Mouse (Mus musculus): ENCODE data around the gene Catsperb. TPM values are rescaled to one million over a fixed set of nuclear protein-coding genes. Genes with fewer than 3 reads are reported as not detected.

Gene Catsperb
- total and polyA plus RNA-seq, 3 experiments = not detected

- Histone ChIP-seq H3K36me3 (ENCODE audit: control insufficient read depth in 1 of 2, insufficient read depth in 2 of 2, low read length in 2 of 2) (no peaks in the 10 kb centered on the region), H3K27ac (ENCODE audit: control insufficient read depth, low read depth, low read length) (no peak overlapping the region), H3K9me3 (replicated peaks; ENCODE audit: insufficient read depth, low read length) (no peaks in the 10 kb centered on the region), H3K27me3 (ENCODE audit: control insufficient read depth in 1 of 2, insufficient read depth in 2 of 2, low read length in 2 of 2) (no peaks in the 10 kb centered on the region), H3K4me3 (ENCODE audit: control insufficient read depth in 1 of 2, insufficient read depth in 1 of 2, low read depth in 2 of 2, low read length in 2 of 2) (no peak overlapping the region), H3K79me2 (ENCODE audit: control insufficient read depth, insufficient read depth, low read length, poor library complexity) (no peaks in the 10 kb centered on the region), H3K9ac (ENCODE audit: control insufficient read depth, low read depth, low read length, poor library complexity, severe bottlenecking) (no peak overlapping the region), H3K4me1 (ENCODE audit: control insufficient read depth in 1 of 2, insufficient read depth in 2 of 2, low read length in 2 of 2) (no peaks in the 10 kb centered on the region)
- TF ChIP-seq RAD21 (IDR thresholded peaks at IDR 0.05; ENCODE audit: low read depth, low read length) (no peak), JUND (IDR thresholded peaks at IDR 0.05; ENCODE audit: low read depth, low read length) (no peak), TCF12 (IDR thresholded peaks at IDR 0.05; ENCODE audit: low read depth, low read length) (no peak), MAFK (IDR thresholded peaks at IDR 0.05; ENCODE audit: borderline replicate concordance, low read depth, low read length) (no peak), MYC (IDR thresholded peaks at IDR 0.05; ENCODE audit: low read depth, low read length) (no peak), MXI1 (IDR thresholded peaks at IDR 0.05; ENCODE audit: low read depth, low read length) (no peak), MEF2A (IDR thresholded peaks at IDR 0.05; ENCODE audit: extremely low read depth, insufficient replicate concordance, low read depth, low read length, poor library complexity, severe bottlenecking) (no peak)
- no peak for DNase-seq (ENCODE audit: low read depth, low spot score)
Measured at GRCm38 (mm10) chr12:101633137-101633536, 228.7 kb downstream of the Catsperb start.

DNA sequence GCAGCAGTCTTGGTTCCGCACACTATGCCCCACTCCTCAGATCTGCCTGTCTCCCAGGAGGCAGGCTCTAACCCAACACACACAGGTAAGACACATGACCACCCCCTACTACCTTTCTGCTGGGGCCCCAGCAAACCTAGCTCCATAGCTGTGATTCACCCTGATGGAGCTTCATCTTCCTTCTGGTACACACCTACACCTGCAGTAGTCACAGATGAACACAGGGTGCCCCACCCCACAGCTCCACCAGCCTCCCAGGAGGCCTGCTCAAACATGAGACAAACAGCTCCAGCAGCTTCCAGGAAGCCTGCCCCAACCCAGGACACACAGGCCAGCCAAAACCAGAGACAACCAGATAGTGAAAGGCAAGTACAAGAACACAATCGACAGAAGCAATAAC is 263.0 kb downstream of the Catsperb start:
- no peak overlapping the region for H3K4me3 ChIP-seq (ENCODE audit: control insufficient read depth in 1 of 2, insufficient read depth in 1 of 2, low read depth in 2 of 2, low read length in 2 of 2)
- no peak for TF ChIP-seq BHLHE40 (IDR thresholded peaks at IDR 0.05; ENCODE audit: borderline replicate concordance, low read depth, low read length)
- no peak overlapping the region for H3K27ac ChIP-seq (ENCODE audit: control insufficient read depth, low read depth, low read length)
- no peaks in the 10 kb centered on the region for H3K4me1 ChIP-seq (ENCODE audit: control insufficient read depth in 1 of 2, insufficient read depth in 2 of 2, low read length in 2 of 2)
- DNase-seq (ENCODE audit: low read depth, low spot score) = no peak
- H3K36me3 ChIP-seq (ENCODE audit: control insufficient read depth in 1 of 2, insufficient read depth in 2 of 2, low read length in 2 of 2) = no peaks in the 10 kb centered on the region
- no peaks in the 10 kb centered on the region for H3K27me3 ChIP-seq (ENCODE audit: control insufficient read depth in 1 of 2, insufficient read depth in 2 of 2, low read length in 2 of 2)
- H3K79me2 ChIP-seq (ENCODE audit: control insufficient read depth, insufficient read depth, low read length, poor library complexity) = no peaks in the 10 kb centered on the region
- H3K9ac ChIP-seq (ENCODE audit: control insufficient read depth, low read depth, low read length, poor library complexity, severe bottlenecking) = no peak overlapping the region
- no peaks in the 10 kb centered on the region for H3K9me3 ChIP-seq (replicated peaks; ENCODE audit: insufficient read depth, low read length)

All from MEL (cell line).